Mouse (Mus musculus) heart, embryonic 11.5 days (tissue): Measurements from ENCODE around the gene Mettl16. TPM values are rescaled to one million over a fixed set of nuclear protein-coding genes. Genes with fewer than 3 reads are reported as not detected.
A peak's percentile ranks its signal among the peaks of the same experiment; 100 is the strongest.

Experiments used
- ATAC-seq: fragments of 200-750 bp; cut with Nextera tagmentation; replicated peaks from 2 replicates; pipeline ENCODE4 v1.8.0; 2017; ENCODE audit warnings: moderate library complexity; ENCODE audit not compliant: insufficient number of reproducible peaks, low FRiP score, low TSS enrichment
- H3K27ac ChIP-seq: fragments of 300-500 bp; sonication (generic); 2 replicates; pipeline ENCODE4 v1.5.1; 2014; ENCODE audit warnings: mild to moderate bottlenecking, low read depth, low read length
- H3K27me3 ChIP-seq: fragments of 300-500 bp; sonication (generic); 2 replicates; pipeline ENCODE4 v1.6.1; 2014; ENCODE audit warnings: mild to moderate bottlenecking, low read length, mixed read lengths; ENCODE audit not compliant: control insufficient read depth, insufficient read depth
- H3K36me3 ChIP-seq: fragments of 300-500 bp; sonication (generic); 2 replicates; pipeline ENCODE4 v1.6.1; 2014; ENCODE audit warnings: mild to moderate bottlenecking, low read length, moderate library complexity, mixed read lengths; ENCODE audit not compliant: control insufficient read depth, insufficient read depth
- H3K4me1 ChIP-seq: fragments of 300-500 bp; sonication (generic); 2 replicates; pipeline ENCODE4 v1.6.1; 2014; ENCODE audit warnings: low read length; ENCODE audit not compliant: control insufficient read depth, insufficient read depth
- H3K4me2 ChIP-seq: fragments of 300-500 bp; sonication (generic); 2 replicates; pipeline ENCODE4 v1.6.1; 2014; ENCODE audit warnings: mild to moderate bottlenecking, moderate library complexity
- H3K4me3 ChIP-seq: fragments of 300-500 bp; sonication (generic); 2 replicates; pipeline ENCODE4 v1.5.1; 2014; ENCODE audit warnings: low read depth, low read length
- H3K9ac ChIP-seq: fragments of 300-500 bp; sonication (generic); 2 replicates; pipeline ENCODE4 v1.6.1; 2014; ENCODE audit warnings: mild to moderate bottlenecking, low read depth, low read length, moderate library complexity
- H3K9me3 ChIP-seq: fragments of 300-500 bp; sonication (generic); replicated peaks from 2 replicates; pipeline ENCODE4 v1.6.1; 2016; ENCODE audit warnings: low read length; ENCODE audit not compliant: control insufficient read depth
- WGBS: fragments of 180-500 bp; shearing (Covaris S2); extraction: QIAGEN DNeasy Blood & Tissue Kit; methylation state at CpG from one replicate; pipeline ENCODE4 v1.1.7; 2014; ENCODE audit not compliant: insufficient replicate concordance; 5-methylcytosine and 5-hydroxymethylcytosine counted together
- polyA plus RNA-seq: library from polyadenylated mRNA; unstranded; fragments of >200 nt; fragmentation: Nextera tagmentation; extraction: Ambion mirVana; gene quantifications from 2 replicates; pipeline ENCODE4 v1.2.1, GENCODE M21; 2014

Gene Mettl16
- 28.5 and 29.5 TPM in 2 replicates for polyA plus RNA-seq

GRCm38 (mm10) chr11:74770595-74771207, at the start of gene Mettl16:
Mettl16 (plus strand) TSS chr11:74770830.
- Histone ChIP-seq H3K9me3 (no peaks in the 10 kb centered on the region), H3K27me3 (no peaks in the 10 kb centered on the region), H3K4me1 (peaks cover 8% of the 10 kb centered on the region), H3K36me3 (peaks cover 14% of the 10 kb centered on the region), H3K4me2 (peak within 1 kb of the TSS; percentile 77), H3K4me3 (peak within 1 kb of the TSS; percentile 80), H3K9ac (peak within 1 kb of the TSS; percentile 87), H3K27ac (peak within 1 kb of the TSS; percentile 88)
- WGBS = under 1% methylated on average over 43 of the region's 43 CpGs
- peak; percentile 89 for ATAC-seq

GRCm38 (mm10) chr11:74721141-74721540, 49.5 kb upstream of the Mettl16 start:
- H3K4me2 ChIP-seq = peak overlapping the region; percentile 12
- H3K27me3 ChIP-seq = no peaks in the 10 kb centered on the region
- H3K36me3 ChIP-seq = no peaks in the 10 kb centered on the region
- H3K27ac ChIP-seq = no peak overlapping the region
- ATAC-seq = no peak
- H3K4me1 ChIP-seq = peaks cover 21% of the 10 kb centered on the region
- WGBS = 48% methylated on average over 2 of the region's 2 CpGs
- H3K4me3 ChIP-seq = no peak overlapping the region
- H3K9ac ChIP-seq = no peak overlapping the region
- H3K9me3 ChIP-seq = no peaks in the 10 kb centered on the region

GRCm38 (mm10) chr11:74721971-74722370, 48.7 kb upstream of the Mettl16 start:
- Histone ChIP-seq H3K27ac (no peak overlapping the region), H3K4me2 (peak overlapping the region; percentile 89), H3K27me3 (no peaks in the 10 kb centered on the region), H3K36me3 (no peaks in the 10 kb centered on the region), H3K9ac (no peak overlapping the region), H3K9me3 (no peaks in the 10 kb centered on the region), H3K4me1 (peaks cover 21% of the 10 kb centered on the region), H3K4me3 (peak overlapping the region; percentile 35)
- WGBS = 38% methylated on average over 3 of the region's 3 CpGs
- no peak for ATAC-seq

GRCm38 (mm10) chr11:74723357-74724234, 47.0 kb upstream of the Mettl16 start:
- no peaks in the 10 kb centered on the region for H3K27me3 ChIP-seq
- peak overlapping the region; percentile 89 for H3K4me2 ChIP-seq
- ATAC-seq = peak; percentile 80
- WGBS = under 1% methylated on average over 59 of the region's 75 CpGs
- peak overlapping the region; percentile 100 for H3K9ac ChIP-seq
- H3K27ac ChIP-seq = peak overlapping the region; percentile 98
- H3K9me3 ChIP-seq = no peaks in the 10 kb centered on the region
- H3K4me1 ChIP-seq = peaks cover 21% of the 10 kb centered on the region
- no peaks in the 10 kb centered on the region for H3K36me3 ChIP-seq
- peak overlapping the region; percentile 99 for H3K4me3 ChIP-seq

DNA sequence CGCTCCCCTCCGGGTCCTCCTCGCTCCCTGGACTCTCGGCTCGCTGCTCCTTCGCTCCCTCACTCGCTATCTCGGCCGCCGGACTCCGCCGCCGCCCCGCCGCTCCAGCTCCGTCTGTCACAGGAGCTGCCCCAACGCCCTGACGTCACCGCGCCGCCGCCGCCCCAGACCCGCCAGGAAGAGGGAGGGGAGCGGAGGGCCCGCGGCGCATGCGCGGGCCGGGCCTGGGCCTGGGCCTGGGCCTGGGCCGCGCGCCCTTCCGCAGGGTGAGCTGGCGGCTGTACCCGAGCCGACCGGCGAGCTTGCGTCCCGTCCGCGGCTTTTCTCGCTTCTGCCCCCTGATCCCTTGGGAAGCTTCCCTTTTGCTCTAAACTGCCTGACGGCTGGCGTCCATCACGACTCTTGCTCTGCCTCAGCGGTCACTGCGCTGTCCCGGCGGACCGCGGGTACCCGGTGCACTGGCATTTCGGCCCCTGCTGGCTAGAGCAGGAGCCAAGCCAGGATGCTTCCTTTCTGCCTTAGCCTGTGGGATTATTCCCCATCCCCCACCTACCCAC, 46.3 kb upstream of the Mettl16 start, which contains the start of gene Pafah1b1:
TSS of gene Pafah1b1 (minus strand) at position 436 of the 557 bp plus-strand sequence.
- peak within 1 kb of the TSS; percentile 98 for H3K27ac ChIP-seq
- no peaks in the 10 kb centered on the region for H3K27me3 ChIP-seq
- under 1% methylated on average over 48 of the region's 56 CpGs for WGBS

GRCm38 (mm10) chr11:74725181-74725580, 45.4 kb upstream of the Mettl16 start:
- Histone ChIP-seq H3K27ac (peak overlapping the region; percentile 51; the same call in 1 of the 2 replicates), H3K36me3 (no peaks in the 10 kb centered on the region), H3K27me3 (no peaks in the 10 kb centered on the region), H3K4me1 (peaks cover 17% of the 10 kb centered on the region), H3K4me2 (peak overlapping the region; percentile 89), H3K9me3 (no peaks in the 10 kb centered on the region), H3K4me3 (no peak overlapping the region), H3K9ac (no peak overlapping the region)
- ATAC-seq = no peak
- 54% methylated on average over 5 of the region's 5 CpGs for WGBS

More for the DNA sequence above, 46.3 kb upstream of the Mettl16 start, which contains the start of gene Pafah1b1:
- Histone ChIP-seq H3K4me2 (peak within 1 kb of the TSS; percentile 89), H3K9me3 (no peaks in the 10 kb centered on the region), H3K4me3 (peak within 1 kb of the TSS; percentile 99), H3K4me1 (peaks cover 21% of the 10 kb centered on the region), H3K9ac (peak within 1 kb of the TSS; percentile 100), H3K36me3 (no peaks in the 10 kb centered on the region)
- ATAC-seq = peak; percentile 98

DNA sequence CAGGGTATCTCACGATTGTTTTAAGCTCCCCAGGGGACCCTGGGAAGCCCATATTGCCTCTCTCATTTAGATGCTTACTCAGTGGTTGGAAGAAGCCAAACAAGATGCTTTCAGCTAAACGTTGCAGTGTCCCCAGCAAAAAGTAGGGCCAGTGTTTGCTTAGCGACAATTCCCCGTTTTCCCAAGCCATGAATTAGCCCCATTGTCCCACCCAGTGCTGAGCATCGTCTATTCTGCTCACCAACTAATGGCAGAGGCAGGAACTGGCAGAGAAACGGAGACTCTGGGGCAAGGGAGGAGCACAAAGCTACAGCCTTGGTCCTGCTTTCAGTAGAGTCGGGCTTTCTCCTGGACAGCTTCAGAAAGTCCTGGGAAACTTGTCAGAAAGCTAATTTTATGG, 35.7 kb upstream of the Mettl16 start:
- Histone ChIP-seq H3K27ac (no peak overlapping the region), H3K36me3 (no peaks in the 10 kb centered on the region), H3K9ac (no peak overlapping the region), H3K4me1 (no peaks in the 10 kb centered on the region), H3K4me2 (no peak overlapping the region), H3K27me3 (no peaks in the 10 kb centered on the region), H3K9me3 (no peaks in the 10 kb centered on the region), H3K4me3 (no peak overlapping the region)
- no peak for ATAC-seq
- 30% methylated on average over 7 of the region's 7 CpGs for WGBS

GRCm38 (mm10) chr11:74737861-74738260, 32.8 kb upstream of the Mettl16 start:
- no peaks in the 10 kb centered on the region for H3K27me3 ChIP-seq
- H3K4me3 ChIP-seq = no peak overlapping the region
- WGBS = 49% methylated on average over 3 of the region's 3 CpGs
- no peak for ATAC-seq
- no peaks in the 10 kb centered on the region for H3K9me3 ChIP-seq
- no peaks in the 10 kb centered on the region for H3K36me3 ChIP-seq
- no peak overlapping the region for H3K9ac ChIP-seq
- H3K4me2 ChIP-seq = no peak overlapping the region
- no peak overlapping the region for H3K27ac ChIP-seq
- no peaks in the 10 kb centered on the region for H3K4me1 ChIP-seq
